Mouse (Mus musculus) brain, adult 10 weeks (tissue): ENCODE data around the gene Cmpk1. TPM values are rescaled to one million over a fixed set of nuclear protein-coding genes. Genes with fewer than 3 reads are reported as not detected.

Experiments
- polyA plus RNA-seq: library from polyadenylated mRNA; stranded (reverse); fragments of 350-450 nt; fragmentation: Illumina TruSeq; extraction: RNeasy Lipid Tissue Mini Kit (QIAGEN cat#74804); gene quantifications from one replicate; pipeline ENCODE4 v1.2.3, GENCODE M21; 2015; ENCODE audit warnings: low read depth, low replicate concordance

Gene Cmpk1
- polyA plus RNA-seq, result 112 TPM

GRCm38 (mm10) chr4:114986591-114987432 lies at the start of gene Cmpk1:
Cmpk1 (minus strand) TSS chr4:114987241.

GRCm38 (mm10) chr4:114999773-115000428 lies 12.9 kb upstream of the Cmpk1 start, which contains the start of gene Stil:
Stil (plus strand) TSS chr4:115000159.

GRCm38 (mm10) chr4:114925917-114926312 lies 61.1 kb downstream of the Cmpk1 start, which contains the start of gene Foxe3:
Foxe3 (minus strand) TSS chr4:114926013.

Other genes starting within 250 kb of the Cmpk1 start
- not detected for gene Gm12830, start 165.5 kb downstream of the Cmpk1 start, polyA plus RNA-seq
- 0.22 TPM for gene Foxd2, start 78.4 kb downstream of the Cmpk1 start, polyA plus RNA-seq
- not detected for gene Foxe3, start 61.2 kb downstream of the Cmpk1 start, polyA plus RNA-seq
- gene Stil, start 12.9 kb upstream of the Cmpk1 start, polyA plus RNA-seq, result 0.34 TPM
- gene Tal1, start 69.2 kb upstream of the Cmpk1 start, polyA plus RNA-seq, result 3.0 TPM
- 0.83 TPM for gene Pdzk1ip1, start 101.5 kb upstream of the Cmpk1 start, polyA plus RNA-seq
- gene Cyp4x1, start 147.0 kb upstream of the Cmpk1 start, polyA plus RNA-seq, result 10.1 TPM